Mouse (Mus musculus): ENCODE measurements around the gene Dmkn. TPM values are rescaled to one million over a fixed set of nuclear protein-coding genes. Genes with fewer than 3 reads are reported as not detected.
"Not testable (repeated sequence)": the region's sequence is repeated elsewhere in the genome, so short reads cannot be mapped to it uniquely, and the experiment has no call there.

Gene Dmkn
- polyA plus RNA-seq, 1 experiment from 2014 or later, result 3.6 TPM

- Histone ChIP-seq H3K9ac (no peak overlapping the region), H3K27ac (no peak overlapping the region), H3K27me3 (no peaks in the 10 kb centered on the region), H3K4me3 (no peak overlapping the region), H3K4me1 (replicated peaks) (no peaks in the 10 kb centered on the region), H3K4me2 (no peak overlapping the region), H3K36me3 (peaks cover 11% of the 10 kb centered on the region), H3K9me3 (replicated peaks) (no peaks in the 10 kb centered on the region)
- WGBS, result 84% methylated on average over 3 of the region's 3 CpGs
- no peak for ATAC-seq (replicated peaks; ENCODE audit: insufficient number of reproducible peaks, insufficient read depth, low FRiP score, low read depth)
These were observed 27.3 kb upstream of the Dmkn start for GRCm38 (mm10) chr7:30736211-30736610.

GRCm38 (mm10) chr7:30742570-30742969 lies 21.0 kb upstream of the Dmkn start:
- not testable (repeated sequence) for H3K4me3 ChIP-seq; H3K9me3 ChIP-seq (replicated peaks); H3K4me2 ChIP-seq; ATAC-seq (replicated peaks; ENCODE audit: insufficient number of reproducible peaks, insufficient read depth, low FRiP score, low read depth); H3K27me3 ChIP-seq; H3K4me1 ChIP-seq (replicated peaks); H3K27ac ChIP-seq; H3K9ac ChIP-seq; H3K36me3 ChIP-seq
- WGBS, result 75% methylated on average over 2 of the region's 2 CpGs

- not testable (repeated sequence) for H3K27ac ChIP-seq; H3K9me3 ChIP-seq (replicated peaks); H3K4me3 ChIP-seq; H3K4me1 ChIP-seq (replicated peaks); ATAC-seq (replicated peaks; ENCODE audit: insufficient number of reproducible peaks, insufficient read depth, low FRiP score, low read depth); H3K4me2 ChIP-seq; H3K36me3 ChIP-seq; H3K9ac ChIP-seq; H3K27me3 ChIP-seq
- 79% methylated on average over 1 of the region's 4 CpGs for WGBS
These were observed 19.9 kb upstream of the Dmkn start, which contains the start of gene Gapdhs for GRCm38 (mm10) chr7:30743617-30744016. Gene Gapdhs (minus strand): TSS chr7:30743681.

GRCm38 (mm10) chr7:30744022-30744598 lies 19.4 kb upstream of the Dmkn start:
- H3K9ac ChIP-seq, result no peak overlapping the region
- 0 out of 2 replicates have a peak, but pooled peaks have one; percentile 41 for ATAC-seq (replicated peaks; ENCODE audit: insufficient number of reproducible peaks, insufficient read depth, low FRiP score, low read depth)
- H3K27ac ChIP-seq, result no peak overlapping the region

GRCm38 (mm10) chr7:30747525-30748204 lies 15.9 kb upstream of the Dmkn start:
- Histone ChIP-seq H3K9me3 (replicated peaks) (no peaks in the 10 kb centered on the region), H3K4me1 (replicated peaks) (peaks cover 9% of the 10 kb centered on the region), H3K4me3 (no peak overlapping the region), H3K4me2 (no peak overlapping the region), H3K27me3 (no peaks in the 10 kb centered on the region), H3K9ac (no peak overlapping the region), H3K27ac (no peak overlapping the region), H3K36me3 (no peaks in the 10 kb centered on the region)
- ATAC-seq (replicated peaks; ENCODE audit: insufficient number of reproducible peaks, insufficient read depth, low FRiP score, low read depth), result no peak
- WGBS, result 80% methylated on average over 7 of the region's 7 CpGs

More at GRCm38 (mm10) chr7:30744022-30744598, 19.4 kb upstream of the Dmkn start:
- Histone ChIP-seq H3K9me3 (replicated peaks) (no peaks in the 10 kb centered on the region), H3K27me3 (no peaks in the 10 kb centered on the region), H3K36me3 (no peaks in the 10 kb centered on the region), H3K4me3 (no peak overlapping the region), H3K4me1 (replicated peaks) (peaks cover 9% of the 10 kb centered on the region), H3K4me2 (no peak overlapping the region)
- WGBS, result 22% methylated on average over 4 of the region's 4 CpGs

GRCm38 (mm10) chr7:30749824-30750606 lies 13.5 kb upstream of the Dmkn start:
- Histone ChIP-seq H3K27ac (no peak overlapping the region), H3K27me3 (no peaks in the 10 kb centered on the region), H3K4me3 (no peak overlapping the region), H3K9me3 (replicated peaks) (peaks cover 5% of the 10 kb centered on the region), H3K9ac (no peak overlapping the region), H3K36me3 (peaks cover 4% of the 10 kb centered on the region), H3K4me1 (replicated peaks) (no peaks in the 10 kb centered on the region), H3K4me2 (no peak overlapping the region)
- WGBS, result 71% methylated on average over 13 of the region's 13 CpGs
- ATAC-seq (replicated peaks; ENCODE audit: insufficient number of reproducible peaks, insufficient read depth, low FRiP score, low read depth), result no peak

GRCm38 (mm10) chr7:30751086-30751669 lies 12.4 kb upstream of the Dmkn start, which contains the start of gene Sbsn:
Gene Sbsn (plus strand): TSS chr7:30751471.
- Histone ChIP-seq H3K4me3 (no peak within 1 kb of the TSS), H3K27ac (no peak within 1 kb of the TSS), H3K9me3 (replicated peaks) (peaks cover 7% of the 10 kb centered on the region), H3K36me3 (peaks cover 10% of the 10 kb centered on the region), H3K4me1 (replicated peaks) (no peaks in the 10 kb centered on the region), H3K9ac (no peak within 1 kb of the TSS), H3K4me2 (no peak within 1 kb of the TSS), H3K27me3 (no peaks in the 10 kb centered on the region)
- WGBS, result 57% methylated on average over 5 of the region's 5 CpGs
- no peak for ATAC-seq (replicated peaks; ENCODE audit: insufficient number of reproducible peaks, insufficient read depth, low FRiP score, low read depth)

- ATAC-seq (replicated peaks; ENCODE audit: insufficient number of reproducible peaks, insufficient read depth, low FRiP score, low read depth), result no peak
- H3K9me3 ChIP-seq (replicated peaks), result peaks cover 7% of the 10 kb centered on the region
- no peak overlapping the region for H3K4me2 ChIP-seq
- WGBS, result 74% methylated on average over 2 of the region's 3 CpGs
- H3K27me3 ChIP-seq, result no peaks in the 10 kb centered on the region
- H3K4me3 ChIP-seq, result no peak overlapping the region
- no peak overlapping the region for H3K9ac ChIP-seq
- peaks cover 10% of the 10 kb centered on the region for H3K36me3 ChIP-seq
- no peak overlapping the region for H3K27ac ChIP-seq
- no peaks in the 10 kb centered on the region; the same call in 1 of the 2 replicates for H3K4me1 ChIP-seq (replicated peaks)
These were observed 6.6 kb upstream of the Dmkn start for GRCm38 (mm10) chr7:30757001-30757400.

- H3K27me3 ChIP-seq, result peaks cover under 1% of the 10 kb centered on the region; the same call in 1 of the 2 replicates
- peaks cover 7% of the 10 kb centered on the region for H3K9me3 ChIP-seq (replicated peaks)
- WGBS, result 24% methylated on average over 4 of the region's 4 CpGs
- H3K9ac ChIP-seq, result no peak overlapping the region
- H3K36me3 ChIP-seq, result peaks cover 10% of the 10 kb centered on the region
- no peaks in the 10 kb centered on the region; the same call in 1 of the 2 replicates for H3K4me1 ChIP-seq (replicated peaks)
- H3K27ac ChIP-seq, result no peak overlapping the region
- no peak overlapping the region for H3K4me3 ChIP-seq
- H3K4me2 ChIP-seq, result no peak overlapping the region
- ATAC-seq (replicated peaks; ENCODE audit: insufficient number of reproducible peaks, insufficient read depth, low FRiP score, low read depth), result no peak
These were observed 4.7 kb upstream of the Dmkn start for GRCm38 (mm10) chr7:30758853-30759252.

- Histone ChIP-seq H3K4me2 (no peak overlapping the region), H3K9ac (no peak overlapping the region), H3K4me3 (no peak overlapping the region), H3K36me3 (no peaks in the 10 kb centered on the region), H3K27me3 (peaks cover 3% of the 10 kb centered on the region), H3K27ac (no peak overlapping the region), H3K9me3 (replicated peaks) (no peaks in the 10 kb centered on the region), H3K4me1 (replicated peaks) (no peaks in the 10 kb centered on the region; the same call in 1 of the 2 replicates)
- no peak for ATAC-seq (replicated peaks; ENCODE audit: insufficient number of reproducible peaks, insufficient read depth, low FRiP score, low read depth)
- WGBS, result 40% methylated on average over 4 of the region's 4 CpGs
These were observed 1.7 kb upstream of the Dmkn start for GRCm38 (mm10) chr7:30761769-30762352.

GRCm38 (mm10) chr7:30765173-30765572 lies 1.6 kb downstream of the Dmkn start:
- H3K36me3 ChIP-seq, result no peaks in the 10 kb centered on the region
- ATAC-seq (replicated peaks; ENCODE audit: insufficient number of reproducible peaks, insufficient read depth, low FRiP score, low read depth), result no peak
- no peaks in the 10 kb centered on the region for H3K9me3 ChIP-seq (replicated peaks)
- H3K27me3 ChIP-seq, result peaks cover 3% of the 10 kb centered on the region
- H3K9ac ChIP-seq, result no peak overlapping the region
- no peak overlapping the region for H3K27ac ChIP-seq
- no peaks in the 10 kb centered on the region; the same call in 1 of the 2 replicates for H3K4me1 ChIP-seq (replicated peaks)
- no peak overlapping the region for H3K4me2 ChIP-seq
- H3K4me3 ChIP-seq, result no peak overlapping the region
- 34% methylated on average over 11 of the region's 11 CpGs for WGBS
